Mouse (Mus musculus): ENCODE measurements around the gene Cmtm6.
A peak's percentile ranks its signal among the peaks of the same experiment; 100 is the strongest.
"Not testable (repeated sequence)": the region's sequence is repeated elsewhere in the genome, so short reads cannot be mapped to it uniquely, and the experiment has no call there.

The Cmtm6 gene

GRCm38 (mm10) chr9:114731011-114731755 lies at the start of gene Cmtm6:
TSS of gene Cmtm6 (plus strand) at chr9:114731116.
- peak; percentile 98 to 99 for DNase-seq (ENCODE audit: low spot score in 2 of 2)

DNA sequence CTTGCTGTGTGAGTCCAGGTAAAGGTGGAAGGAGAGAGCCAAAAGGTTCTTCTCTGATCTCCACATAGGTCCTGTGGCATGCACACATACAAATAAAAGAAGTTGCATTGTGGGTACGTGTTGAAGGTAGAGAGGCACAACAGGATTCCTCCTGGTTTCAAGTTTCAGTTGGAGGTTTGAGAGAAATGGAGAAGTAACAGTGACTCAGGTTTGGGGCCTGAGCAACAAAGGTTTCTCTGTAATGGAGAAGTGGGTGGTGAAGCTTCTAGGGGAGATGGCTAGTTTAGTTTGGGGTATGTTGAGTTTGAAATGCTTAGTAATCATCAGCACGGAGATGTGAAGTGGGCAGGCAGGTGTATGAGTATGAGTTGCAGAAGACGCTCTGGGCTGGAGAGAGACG lies 48.7 kb upstream of the Cmtm6 start:
- DNase-seq (ENCODE audit: low spot score in 2 of 2) = no peak

DNA sequence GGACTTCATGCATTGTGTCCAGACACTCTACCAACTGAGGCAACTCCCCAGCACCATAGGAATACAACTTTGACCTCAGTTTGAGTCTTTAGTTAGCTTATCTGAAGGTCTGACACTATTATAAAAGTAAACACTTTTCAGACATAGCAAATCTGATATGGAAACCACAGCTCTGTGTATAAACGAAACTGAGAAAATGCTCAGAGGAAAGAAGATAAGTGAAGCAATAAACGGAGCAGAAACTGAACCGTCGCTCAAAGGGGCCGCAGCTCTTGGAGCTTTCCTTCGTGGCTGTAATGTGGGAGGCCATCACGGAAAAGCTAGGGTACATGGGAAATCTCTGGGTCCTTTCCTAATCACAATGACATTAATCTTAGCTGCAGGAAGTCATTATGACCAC lies 44.7 kb upstream of the Cmtm6 start:
- DNase-seq (ENCODE audit: low spot score in 2 of 2) = no peak

DNA sequence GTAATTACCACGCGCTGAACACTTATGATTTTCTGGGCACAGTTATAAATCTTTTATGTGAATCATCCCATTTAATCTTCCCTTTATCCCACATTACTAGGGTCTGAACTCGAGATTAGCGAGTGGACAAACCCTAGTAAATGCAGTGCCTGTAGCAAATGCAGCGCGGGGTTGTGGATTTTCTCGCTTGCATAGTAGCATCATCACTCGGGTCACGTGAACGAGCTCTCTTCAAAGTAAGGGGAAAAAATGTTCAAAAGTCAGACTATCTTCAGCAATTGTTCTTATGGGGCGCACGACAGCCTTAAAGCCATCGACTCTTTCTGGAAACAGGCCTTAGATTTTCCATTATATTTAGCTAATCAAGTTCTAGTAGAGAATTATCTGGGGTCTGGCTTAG lies 43.3 kb upstream of the Cmtm6 start:
- no peak for DNase-seq (ENCODE audit: low spot score in 2 of 2)

- DNase-seq (ENCODE audit: low spot score in 2 of 2) = peak; percentile 93 to 95
Measured at GRCm38 (mm10) chr9:114688252-114688952, 42.5 kb upstream of the Cmtm6 start, which contains the start of gene Dync1li1. TSS of gene Dync1li1 (plus strand) at chr9:114688790.

GRCm38 (mm10) chr9:114688953-114689407 lies 41.9 kb upstream of the Cmtm6 start:
- peak; percentile 8 to 26 for DNase-seq (ENCODE audit: low spot score in 2 of 2)

- no peak for DNase-seq (ENCODE audit: low spot score in 2 of 2)
Measured at GRCm38 (mm10) chr9:114690119-114690601, 40.8 kb upstream of the Cmtm6 start.

DNA sequence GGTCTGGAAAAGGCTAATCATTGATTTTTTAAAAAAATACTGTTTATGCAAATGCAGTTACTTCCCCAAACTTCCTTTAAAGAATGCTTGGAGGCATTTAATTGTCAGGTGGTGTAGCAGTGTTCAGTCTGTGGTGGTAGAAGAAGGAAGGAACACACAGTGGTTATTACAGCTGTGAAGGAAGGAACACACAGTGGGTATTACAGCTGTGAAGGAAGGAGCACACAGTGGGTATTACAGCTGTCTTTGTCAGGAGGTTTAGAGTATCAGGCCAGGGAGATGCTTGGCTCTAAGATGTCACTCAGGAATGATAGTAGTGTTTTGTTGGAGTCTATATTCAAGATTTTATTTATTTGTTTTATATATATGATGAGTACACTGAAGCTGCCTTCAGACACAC lies 39.8 kb upstream of the Cmtm6 start:
- DNase-seq (ENCODE audit: low spot score in 2 of 2) = no peak

DNA sequence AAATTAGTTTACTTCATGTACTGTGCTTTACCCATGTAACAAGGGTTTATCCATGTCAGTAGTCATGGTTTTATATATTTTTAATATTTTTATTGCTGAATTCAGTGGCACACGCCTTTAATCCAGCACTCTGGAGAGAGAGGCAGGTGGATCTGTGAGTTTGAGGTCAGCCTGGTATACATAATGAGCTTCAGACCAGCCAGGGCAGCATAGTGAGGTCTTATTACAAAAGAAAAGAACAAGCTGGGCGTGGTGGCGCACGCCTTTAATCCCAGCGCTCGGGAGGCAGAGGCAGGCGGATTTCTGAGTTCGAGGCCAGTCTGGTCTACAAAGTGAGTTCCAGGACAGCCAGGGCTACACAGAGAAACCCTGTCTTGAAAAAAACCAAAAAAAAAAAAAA lies 35.3 kb upstream of the Cmtm6 start:
- not testable (repeated sequence) for DNase-seq (ENCODE audit: low spot score in 2 of 2)

- DNase-seq (ENCODE audit: low spot score in 2 of 2) = no peak
Measured at GRCm38 (mm10) chr9:114697072-114697471, 33.8 kb upstream of the Cmtm6 start.

- no peak for DNase-seq (ENCODE audit: low spot score in 2 of 2)
Measured at GRCm38 (mm10) chr9:114697926-114698325, 33.0 kb upstream of the Cmtm6 start.

GRCm38 (mm10) chr9:114699262-114699661 lies 31.7 kb upstream of the Cmtm6 start:
- no peak for DNase-seq (ENCODE audit: low spot score in 2 of 2)

DNA sequence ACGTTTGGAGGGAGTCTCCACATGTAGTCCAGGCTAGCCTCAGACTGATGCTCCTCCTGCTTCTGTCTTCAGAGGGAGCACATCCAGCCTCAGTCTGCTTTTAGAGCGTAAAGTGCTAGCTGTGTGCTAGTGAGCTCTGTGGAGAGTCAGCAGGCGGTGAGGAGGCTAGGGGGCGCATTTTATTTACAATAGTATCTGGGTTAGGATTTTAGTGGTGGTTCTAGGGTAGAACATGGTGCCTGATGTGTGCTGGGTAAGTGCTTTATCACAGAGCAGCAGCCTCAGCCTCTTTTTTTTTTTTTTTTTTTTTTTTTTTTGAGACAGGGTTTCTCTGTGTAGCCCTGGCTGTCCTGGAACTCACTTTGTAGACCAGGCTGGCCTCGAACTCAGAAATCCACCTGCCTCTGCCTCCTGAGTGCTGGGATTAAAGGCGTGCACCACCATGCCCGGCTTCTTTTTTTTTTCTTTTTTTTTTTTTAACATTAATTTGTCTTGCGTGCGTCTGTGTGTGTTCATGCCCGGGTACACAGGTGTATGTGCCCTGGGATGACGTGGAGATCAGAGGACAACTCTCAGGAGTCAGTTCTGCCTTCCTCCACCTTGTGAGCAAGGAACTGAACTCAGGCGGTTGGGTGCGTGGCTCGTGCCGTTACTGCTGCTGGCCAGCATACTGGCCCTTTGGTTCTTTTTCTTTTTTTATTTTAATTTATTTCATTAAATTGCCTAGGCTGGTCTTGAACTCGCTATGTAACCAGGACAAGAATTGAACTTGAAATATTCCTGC lies 30.8 kb upstream of the Cmtm6 start:
- no peak for DNase-seq (ENCODE audit: low spot score in 2 of 2)

DNA sequence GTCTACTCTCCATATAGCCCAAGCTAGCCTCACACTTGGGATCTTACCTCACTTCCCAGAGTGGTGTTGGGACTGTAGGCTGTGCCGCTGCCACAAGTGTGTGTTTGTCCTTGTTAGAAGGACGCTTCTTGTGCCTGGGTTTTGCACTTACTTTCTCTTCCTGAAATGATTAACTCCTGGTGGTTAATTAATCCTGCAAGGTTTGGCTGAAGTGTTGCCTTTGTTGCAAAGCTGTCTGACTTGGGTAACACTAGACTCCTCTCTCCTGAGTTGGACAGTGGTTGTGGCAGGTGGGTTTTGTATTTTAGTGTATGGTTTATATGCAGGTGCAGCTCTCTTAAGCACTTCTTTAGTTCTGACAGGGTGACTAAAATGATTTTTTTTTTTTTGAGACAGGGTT lies 29.9 kb upstream of the Cmtm6 start:
- no peak for DNase-seq (ENCODE audit: low spot score in 2 of 2)

GRCm38 (mm10) chr9:114701921-114702320 lies 29.0 kb upstream of the Cmtm6 start:
- no peak for DNase-seq (ENCODE audit: low spot score in 2 of 2)

DNA sequence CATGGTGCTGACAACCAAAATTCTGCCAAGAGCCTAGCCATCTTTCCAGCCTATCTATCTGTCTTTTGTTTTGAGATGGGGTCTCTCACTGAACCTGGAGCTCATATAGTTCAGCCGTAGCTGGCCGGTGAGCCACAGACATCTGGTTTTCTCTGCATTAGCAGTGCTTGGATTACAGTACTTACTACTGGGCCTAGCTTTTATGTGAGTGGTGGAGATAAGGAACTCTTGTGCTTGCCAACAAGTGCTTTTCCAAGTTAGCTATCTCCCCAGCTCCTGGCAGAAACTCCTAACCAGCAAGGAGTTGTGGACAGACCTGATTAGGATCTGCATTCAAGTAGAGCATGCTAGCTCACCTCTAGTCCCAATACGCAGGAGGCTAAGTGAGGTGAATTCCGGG lies 23.1 kb upstream of the Cmtm6 start:
- no peak for DNase-seq (ENCODE audit: low spot score in 2 of 2)

DNA sequence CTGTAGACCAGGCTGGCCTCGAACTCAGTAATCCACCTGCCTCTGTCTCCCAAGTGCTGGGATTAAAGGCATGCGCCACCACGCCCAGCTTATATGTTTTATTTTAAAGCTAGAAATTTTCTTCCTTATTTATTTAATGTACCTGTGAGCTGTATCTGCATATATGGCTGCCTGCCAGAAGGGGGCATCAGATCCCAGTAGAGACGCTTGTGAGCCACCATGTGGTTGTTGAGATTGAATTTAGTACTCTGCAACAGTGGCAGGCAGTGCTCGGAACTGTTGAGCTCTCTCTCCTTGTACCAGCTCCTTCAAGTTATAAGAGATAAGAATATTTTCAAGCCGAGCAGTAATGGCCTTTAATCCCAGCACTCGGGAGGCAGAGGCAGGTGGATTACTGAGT lies 20.6 kb upstream of the Cmtm6 start:
- DNase-seq (ENCODE audit: low spot score in 2 of 2) = peak in 1 of 2 experiments; percentile 55

DNA sequence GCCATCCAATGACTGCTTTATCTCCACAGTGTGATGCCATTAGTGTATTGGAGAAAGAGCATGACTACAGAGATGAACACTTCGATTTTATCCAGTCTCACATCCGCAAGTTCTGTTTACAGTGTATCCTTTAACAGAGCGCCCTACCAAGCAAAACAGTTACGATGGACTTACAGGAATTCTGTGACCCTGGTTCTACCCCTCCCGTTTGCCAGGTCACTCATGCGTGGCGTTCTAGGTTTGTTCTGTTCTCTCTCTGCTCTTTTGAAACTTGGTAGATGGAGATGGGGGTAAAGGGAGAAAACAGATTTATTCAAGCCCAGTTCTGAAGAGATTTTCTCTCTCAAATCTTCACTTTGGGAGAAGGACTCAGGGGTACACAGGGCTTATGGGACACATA lies 17.4 kb upstream of the Cmtm6 start:
- no peak for DNase-seq (ENCODE audit: low spot score in 2 of 2)

- no peak for DNase-seq (ENCODE audit: low spot score in 2 of 2)
Measured at GRCm38 (mm10) chr9:114716677-114717331, 14.1 kb upstream of the Cmtm6 start.

DNA sequence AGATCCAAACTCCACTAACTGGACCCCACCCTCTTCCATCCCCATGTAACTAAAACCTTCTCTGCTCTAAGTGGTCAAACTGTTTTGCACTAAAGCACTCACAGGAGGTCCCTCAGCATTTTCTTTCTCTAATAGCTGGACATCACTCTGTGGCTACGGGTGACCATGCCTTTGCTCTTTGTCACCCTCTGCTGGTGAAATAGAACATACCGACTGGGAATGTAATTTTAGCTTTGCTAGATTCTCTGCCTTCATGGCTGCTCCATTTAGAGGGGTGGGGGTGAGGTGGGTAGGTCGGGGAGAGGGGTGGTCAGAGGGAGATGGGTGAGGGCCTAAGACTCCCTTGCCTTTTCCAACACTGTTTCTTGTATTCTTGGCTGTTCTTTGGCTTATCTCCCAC lies 3.6 kb upstream of the Cmtm6 start:
- peak in 1 of 2 experiments; percentile 20 for DNase-seq (ENCODE audit: low spot score in 2 of 2)

DNA sequence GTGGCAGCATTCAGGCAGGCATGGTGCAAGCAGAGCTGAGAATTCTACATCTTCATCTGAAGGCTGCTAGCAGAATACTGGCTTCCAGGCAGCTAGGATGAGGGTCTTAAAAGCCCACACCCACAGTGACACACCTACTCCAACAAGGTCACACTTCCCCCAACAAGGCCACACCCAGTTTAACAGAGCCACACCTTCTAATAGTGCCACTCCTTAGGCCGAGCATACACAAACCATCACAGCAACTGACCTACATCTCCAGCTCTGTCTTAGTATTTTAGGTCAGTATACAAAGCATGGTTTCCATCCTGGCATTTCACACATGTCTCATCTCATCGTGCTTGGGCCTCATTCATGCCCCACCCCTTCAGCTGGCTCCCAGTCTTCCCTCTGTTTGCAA lies 2.5 kb upstream of the Cmtm6 start:
- not testable (repeated sequence) for DNase-seq (ENCODE audit: low spot score in 2 of 2)

All from natural killer cell, adult 2 months (primary cell).